Mouse (Mus musculus) forebrain, embryonic 13.5 days (tissue): ENCODE measurements at regions not wholly inside any gene's neighbourhood (a gene's known extent, or its start where the extent isn't known, plus 50 kb on each side); places are given as distances from the start of the nearest gene placed in this dataset.

Experiments used
- ATAC-seq: fragments of 200-750 bp; cut with Nextera tagmentation; 2 replicates; pipeline ENCODE4 v1.8.0; 2017
- H3K27ac ChIP-seq: fragments of 300-500 bp; sonication (generic); 2 replicates; pipeline ENCODE4 v1.5.1; 2015; ENCODE audit warnings: inconsistent platforms, mild to moderate bottlenecking, moderate library complexity
- H3K27me3 ChIP-seq: fragments of 300-500 bp; sonication (generic); 2 replicates; pipeline ENCODE4 v1.6.1; 2015; ENCODE audit warnings: mild to moderate bottlenecking, inconsistent platforms
- H3K36me3 ChIP-seq: fragments of 300-500 bp; sonication (generic); 2 replicates; pipeline ENCODE4 v1.6.1; 2015; ENCODE audit warnings: mild to moderate bottlenecking, inconsistent platforms; ENCODE audit not compliant: poor library complexity, severe bottlenecking
- H3K4me1 ChIP-seq: fragments of 300-500 bp; sonication (generic); 2 replicates; pipeline ENCODE4 v1.6.1; 2015; ENCODE audit warnings: inconsistent platforms
- H3K4me2 ChIP-seq: fragments of 300-500 bp; sonication (generic); 2 replicates; pipeline ENCODE4 v1.6.1; 2015; ENCODE audit warnings: inconsistent platforms, mild to moderate bottlenecking, moderate library complexity
- H3K4me3 ChIP-seq: fragments of 300-500 bp; sonication (generic); 2 replicates; pipeline ENCODE4 v1.5.1; 2015; ENCODE audit warnings: mild to moderate bottlenecking, inconsistent platforms
- H3K9ac ChIP-seq: fragments of 300-500 bp; sonication (generic); 2 replicates; pipeline ENCODE4 v1.6.1; 2015; ENCODE audit warnings: mild to moderate bottlenecking, inconsistent platforms
- H3K9me3 ChIP-seq: fragments of 300-500 bp; sonication (generic); replicated peaks from 2 replicates; pipeline ENCODE4 v1.6.1; 2016; ENCODE audit warnings: inconsistent platforms
- WGBS: fragments of 180-500 bp; shearing (Covaris S2); methylation state at CpG from one replicate; pipeline ENCODE4 v1.1.7; 2015; 5-methylcytosine and 5-hydroxymethylcytosine counted together

- Histone ChIP-seq H3K9me3 (no peaks in the 10 kb centered on the region), H3K4me3 (no peak overlapping the region), H3K4me1 (no peaks in the 10 kb centered on the region), H3K27ac (no peak overlapping the region), H3K9ac (no peak overlapping the region), H3K27me3 (no peaks in the 10 kb centered on the region), H3K4me2 (no peak overlapping the region), H3K36me3 (no peaks in the 10 kb centered on the region)
- no peak for ATAC-seq
- WGBS: 63% methylated on average over 2 of the region's 2 CpGs
Observed at GRCm38 (mm10) chr8:97866148-97866547, 1550.1 kb downstream of the Cdh8 start.

- WGBS: 83% methylated on average over 2 of the region's 2 CpGs
- no peak for ATAC-seq
- H3K36me3 ChIP-seq: no peaks in the 10 kb centered on the region
Observed at GRCm38 (mm10) chr8:97861511-97861910, 1554.8 kb downstream of the Cdh8 start.

DNA sequence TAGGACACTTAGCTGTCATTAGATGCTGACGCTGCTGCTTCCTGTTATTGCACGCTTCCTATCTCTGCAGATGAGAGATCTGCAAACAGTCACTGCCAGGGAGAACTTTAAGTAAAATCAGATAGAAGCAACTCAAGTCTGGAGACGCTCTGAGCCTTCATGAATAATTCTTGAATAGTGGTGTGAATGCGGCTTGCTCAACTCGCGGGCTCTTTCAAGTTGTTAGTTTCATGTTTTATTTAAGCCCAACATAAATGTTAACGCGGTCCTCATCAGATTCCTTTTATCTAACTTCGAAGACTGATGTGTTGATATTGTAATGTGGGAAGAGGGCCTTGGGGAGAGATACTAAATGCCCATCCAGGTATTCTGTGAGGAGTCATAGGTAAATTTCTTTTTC is 1556.1 kb downstream of the Cdh8 start:
- ATAC-seq: no peak

More at GRCm38 (mm10) chr8:97861511-97861910, 1554.8 kb downstream of the Cdh8 start:
- no peaks in the 10 kb centered on the region for H3K9me3 ChIP-seq
- H3K27me3 ChIP-seq: no peaks in the 10 kb centered on the region
- H3K4me1 ChIP-seq: no peaks in the 10 kb centered on the region
- no peak overlapping the region for H3K4me3 ChIP-seq
- H3K9ac ChIP-seq: no peak overlapping the region
- no peak overlapping the region for H3K27ac ChIP-seq
- H3K4me2 ChIP-seq: no peak overlapping the region

DNA sequence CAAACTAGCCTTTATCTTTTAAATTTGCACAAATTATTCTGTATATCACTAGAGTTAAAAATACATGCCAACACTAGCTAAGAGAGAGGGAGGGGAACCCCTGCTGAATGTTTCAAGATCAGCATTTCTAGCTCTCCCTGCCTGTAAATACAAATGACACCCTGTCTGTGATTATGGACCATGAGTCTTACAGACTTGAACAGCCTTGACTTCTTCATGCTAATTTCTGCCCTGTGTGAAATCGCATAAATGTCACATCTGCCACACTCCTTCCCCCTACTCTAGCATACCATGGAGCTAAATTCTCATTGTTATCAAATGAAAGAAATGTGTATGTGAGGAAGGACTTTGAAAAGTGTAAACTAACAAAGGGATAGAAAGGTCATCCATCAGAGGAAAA is 1559.0 kb downstream of the Cdh8 start:
- no peak overlapping the region for H3K4me3 ChIP-seq

More for the DNA sequence above, 1556.1 kb downstream of the Cdh8 start:
- no peak overlapping the region for H3K4me2 ChIP-seq
- no peak overlapping the region for H3K9ac ChIP-seq
- no peak overlapping the region for H3K27ac ChIP-seq
- no peaks in the 10 kb centered on the region for H3K36me3 ChIP-seq
- no peaks in the 10 kb centered on the region for H3K9me3 ChIP-seq
- WGBS: 74% methylated on average over 9 of the region's 9 CpGs
- H3K4me1 ChIP-seq: no peaks in the 10 kb centered on the region
- H3K4me3 ChIP-seq: no peak overlapping the region
- H3K27me3 ChIP-seq: no peaks in the 10 kb centered on the region

More for the DNA sequence above, 1559.0 kb downstream of the Cdh8 start:
- no peaks in the 10 kb centered on the region for H3K9me3 ChIP-seq
- H3K4me2 ChIP-seq: no peak overlapping the region
- no peaks in the 10 kb centered on the region for H3K4me1 ChIP-seq
- H3K36me3 ChIP-seq: no peaks in the 10 kb centered on the region
- no peaks in the 10 kb centered on the region for H3K27me3 ChIP-seq
- no peak overlapping the region for H3K27ac ChIP-seq
- WGBS: 76% methylated on average over 1 of the region's 1 CpGs
- peak; percentile 61; the same call in 1 of the 2 replicates for ATAC-seq
- no peak overlapping the region for H3K9ac ChIP-seq
